Mouse (Mus musculus) right cerebral cortex, postnatal 25 days (tissue): ENCODE results near the gene Stk32c.

Source experiments
- DNase-seq: peaks from one replicate; pipeline ENCODE4 v3.0.0; 2022

Gene Stk32c

GRCm38 (mm10) chr7:139191619-139192018 is 21.5 kb downstream of the Stk32c start:
- DNase-seq = no peak

- no peak for DNase-seq
These were observed 22.5 kb downstream of the Stk32c start for GRCm38 (mm10) chr7:139190616-139191015.

GRCm38 (mm10) chr7:139188634-139189207 is 24.4 kb downstream of the Stk32c start:
- no peak for DNase-seq

GRCm38 (mm10) chr7:139187771-139188633 is 25.1 kb downstream of the Stk32c start:
- peak; percentile 74 for DNase-seq

GRCm38 (mm10) chr7:139187277-139187676 is 25.8 kb downstream of the Stk32c start:
- no peak for DNase-seq

GRCm38 (mm10) chr7:139186436-139186835 is 26.7 kb downstream of the Stk32c start:
- no peak for DNase-seq

- DNase-seq = no peak
These were observed 27.1 kb downstream of the Stk32c start for GRCm38 (mm10) chr7:139185971-139186370.

GRCm38 (mm10) chr7:139184846-139185245 is 28.3 kb downstream of the Stk32c start:
- DNase-seq = no peak

- DNase-seq = no peak
These were observed 28.7 kb downstream of the Stk32c start for GRCm38 (mm10) chr7:139184396-139184795.

- DNase-seq = peak; percentile 2
These were observed 33.0 kb downstream of the Stk32c start for GRCm38 (mm10) chr7:139180058-139180457.

GRCm38 (mm10) chr7:139179299-139179698 is 33.8 kb downstream of the Stk32c start:
- DNase-seq = no peak

- DNase-seq = no peak
These were observed 44.0 kb downstream of the Stk32c start for GRCm38 (mm10) chr7:139169143-139169542.

- peak; percentile 78 for DNase-seq
These were observed 48.7 kb downstream of the Stk32c start for GRCm38 (mm10) chr7:139164410-139164809.

GRCm38 (mm10) chr7:139158956-139159355 is 54.2 kb downstream of the Stk32c start:
- no peak for DNase-seq

GRCm38 (mm10) chr7:139158549-139158948 is 54.6 kb downstream of the Stk32c start:
- peak; percentile 47 for DNase-seq

- no peak for DNase-seq
These were observed 55.6 kb downstream of the Stk32c start for GRCm38 (mm10) chr7:139157541-139157940.

- DNase-seq = no peak
These were observed 56.6 kb downstream of the Stk32c start for GRCm38 (mm10) chr7:139156341-139157058.

- no peak for DNase-seq
These were observed 60.2 kb downstream of the Stk32c start for GRCm38 (mm10) chr7:139152927-139153326.

GRCm38 (mm10) chr7:139151116-139151515 is 62.0 kb downstream of the Stk32c start:
- DNase-seq = peak; percentile 58

- DNase-seq = peak; percentile 54
These were observed 63.7 kb downstream of the Stk32c start for GRCm38 (mm10) chr7:139149373-139149772.

- DNase-seq = no peak
These were observed 65.7 kb downstream of the Stk32c start for GRCm38 (mm10) chr7:139147360-139147759.

- DNase-seq = no peak
These were observed 67.2 kb downstream of the Stk32c start for GRCm38 (mm10) chr7:139145891-139146290.

GRCm38 (mm10) chr7:139143785-139144184 is 69.3 kb downstream of the Stk32c start:
- no peak for DNase-seq
